12 mouse cellular contexts compared by ENCODE assay signal in the genomic region with DNA sequence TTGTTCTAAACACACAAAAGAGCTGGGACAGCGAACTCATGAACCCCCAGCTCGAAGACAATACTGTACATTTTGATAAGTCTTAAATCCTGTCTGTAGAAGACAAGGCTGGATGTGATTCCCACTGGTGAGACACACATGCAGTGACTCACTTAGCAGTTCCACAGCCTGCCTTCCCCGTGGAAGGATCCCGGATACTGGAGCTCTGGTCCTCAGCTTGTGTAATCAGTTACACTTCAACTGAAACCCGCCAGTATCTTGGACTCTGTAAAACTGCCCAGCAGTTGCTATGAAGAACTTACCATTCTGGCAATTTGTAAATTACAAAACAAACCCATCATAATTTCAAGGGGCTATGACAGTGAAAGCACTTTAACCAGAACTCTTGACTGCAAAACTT. TPM values are rescaled to one million over a fixed set of nuclear protein-coding genes. Genes with fewer than 3 reads are reported as not detected.
A peak's percentile ranks its signal among the peaks of the same experiment; 100 is the strongest.
DNase-seq lines count a peak whose midpoint lies in the region; ATAC-seq and TF ChIP-seq lines count a peak whose summit lies in the region.
"Had no signal": no experiment of that assay in that cellular context is flagged by ENCODE, and none has a peak within 500 bp of the region (broad histone marks: within the 10 kb centered on the region; RNA-seq: fewer than 3 reads in every experiment).

No protein-coding gene starts in this region.

- peaks cover 24% of the 10 kb centered on the region for H3K4me1 ChIP-seq in midbrain, embryonic 13.5 days (replicated peaks)
- peaks cover 7% of the 10 kb centered on the region; the same call in 1 of the 2 replicates for H3K4me1 ChIP-seq in midbrain, embryonic 16.5 days (ENCODE audit: control insufficient read depth, insufficient read depth, low read length)
- H3K4me1 ChIP-seq in hindbrain, postnatal 0 days (ENCODE audit: insufficient read depth, low read length), result no peaks in the 10 kb centered on the region; the same call in 1 of the 2 replicates
- peaks cover 20% of the 10 kb centered on the region for H3K4me1 ChIP-seq in stomach, embryonic 14.5 days (ENCODE audit: control insufficient read depth, insufficient read depth, low read length)
- peaks cover 7% of the 10 kb centered on the region for H3K4me1 ChIP-seq in heart, embryonic 12.5 days (replicated peaks)

- peak; percentile 11 to 41 for DNase-seq in adrenal gland, adult (ENCODE audit: inconsistent age in 2 of 2, low spot score in 1 of 2)
- DNase-seq in adrenal gland, adult 8-10 months, result no peak
- no peak for DNase-seq in hindbrain, postnatal 0 days (ENCODE audit: low spot score)
- DNase-seq in gastrocnemius, postnatal 4 days (ENCODE audit: low spot score in 2 of 2), result no peak
- DNase-seq: adrenal gland, postnatal 14 days; cerebellum, adult 8-10 months; lung, adult 2 months; thymus, adult 18-20 months had no signal

- peaks cover 65% of the 10 kb centered on the region for H3K27me3 ChIP-seq in midbrain, embryonic 13.5 days
- H3K27me3 ChIP-seq in midbrain, embryonic 16.5 days (ENCODE audit: control insufficient read depth, insufficient read depth, low read depth, low read length), result peaks cover 28% of the 10 kb centered on the region
- peaks cover 13% of the 10 kb centered on the region; the same call in 1 of the 2 replicates for H3K27me3 ChIP-seq in hindbrain, postnatal 0 days (ENCODE audit: insufficient read depth, low read length)
- no peaks in the 10 kb centered on the region for H3K27me3 ChIP-seq in stomach, embryonic 14.5 days (ENCODE audit: control insufficient read depth, insufficient read depth, low read length)
- H3K27me3 ChIP-seq in heart, embryonic 12.5 days (replicated peaks), result peaks cover 41% of the 10 kb centered on the region

- H3K4me2 ChIP-seq in midbrain, embryonic 13.5 days (replicated peaks), result peak overlapping the region; percentile 32; the same call in 1 of the 2 replicates
- no peak overlapping the region for H3K4me2 ChIP-seq in midbrain, embryonic 16.5 days (ENCODE audit: low read length)
- H3K4me2 ChIP-seq in hindbrain, postnatal 0 days (ENCODE audit: low read depth, low read length), result 0 out of 2 replicates have a peak overlapping the region, but pooled peaks have one; percentile 10
- H3K4me2 ChIP-seq in stomach, embryonic 14.5 days (replicated peaks; ENCODE audit: low read depth, low read length), result 0 out of 2 replicates have a peak overlapping the region, but pooled peaks have one; percentile 3
- H3K4me2 ChIP-seq in heart, embryonic 12.5 days, result no peak overlapping the region

- 38% methylated on average over 5 of the region's 5 CpGs for WGBS in midbrain, embryonic 13.5 days
- WGBS in midbrain, embryonic 16.5 days, result 40% methylated on average over 5 of the region's 5 CpGs
- WGBS in hindbrain, postnatal 0 days, result 41% methylated on average over 5 of the region's 5 CpGs
- WGBS in stomach, embryonic 14.5 days, result 34% methylated on average over 5 of the region's 5 CpGs
- WGBS in heart, embryonic 12.5 days, result 57% methylated on average over 5 of the region's 5 CpGs

- H3K9me3 ChIP-seq in midbrain, embryonic 13.5 days, result no peaks in the 10 kb centered on the region
- no peaks in the 10 kb centered on the region for H3K9me3 ChIP-seq in midbrain, embryonic 16.5 days (replicated peaks; ENCODE audit: control insufficient read depth, low read length, poor library complexity, severe bottlenecking)
- H3K9me3 ChIP-seq in hindbrain, postnatal 0 days (ENCODE audit: low read length), result no peaks in the 10 kb centered on the region
- no peaks in the 10 kb centered on the region for H3K9me3 ChIP-seq in stomach, embryonic 14.5 days (ENCODE audit: control insufficient read depth, low read depth, low read length)
- no peaks in the 10 kb centered on the region for H3K9me3 ChIP-seq in heart, embryonic 12.5 days (replicated peaks)

- no peaks in the 10 kb centered on the region for H3K36me3 ChIP-seq in midbrain, embryonic 13.5 days
- no peaks in the 10 kb centered on the region for H3K36me3 ChIP-seq in midbrain, embryonic 16.5 days (ENCODE audit: control insufficient read depth, insufficient read depth, low read length)
- no peaks in the 10 kb centered on the region for H3K36me3 ChIP-seq in hindbrain, postnatal 0 days (ENCODE audit: insufficient read depth, low read length)
- H3K36me3 ChIP-seq in stomach, embryonic 14.5 days (ENCODE audit: control insufficient read depth, insufficient read depth, low read length), result no peaks in the 10 kb centered on the region
- H3K36me3 ChIP-seq in heart, embryonic 12.5 days, result no peaks in the 10 kb centered on the region

- no peak overlapping the region for H3K4me3 ChIP-seq in midbrain, embryonic 13.5 days (replicated peaks)
- no peak overlapping the region for H3K4me3 ChIP-seq in midbrain, embryonic 16.5 days (ENCODE audit: low read depth, low read length)
- H3K4me3 ChIP-seq in hindbrain, postnatal 0 days (ENCODE audit: low read length), result no peak overlapping the region
- no peak overlapping the region for H3K4me3 ChIP-seq in stomach, embryonic 14.5 days (ENCODE audit: low read depth, low read length)
- no peak overlapping the region for H3K4me3 ChIP-seq in heart, embryonic 12.5 days

- TF ChIP-seq CTCF in hindbrain, postnatal 0 days (IDR thresholded peaks at IDR 0.05; ENCODE audit: low read depth), result no peak

- H3K27ac ChIP-seq in midbrain, embryonic 13.5 days, result no peak overlapping the region
- no peak overlapping the region for H3K27ac ChIP-seq in midbrain, embryonic 16.5 days (ENCODE audit: low read length)
- no peak overlapping the region for H3K27ac ChIP-seq in hindbrain, postnatal 0 days
- peak overlapping the region; percentile 84; the same call in 1 of the 2 replicates for H3K27ac ChIP-seq in stomach, embryonic 14.5 days (ENCODE audit: low read length)
- no peak overlapping the region for H3K27ac ChIP-seq in heart, embryonic 12.5 days (ENCODE audit: poor library complexity, severe bottlenecking)

- no peak overlapping the region for H3K9ac ChIP-seq in midbrain, embryonic 13.5 days (replicated peaks)
- no peak overlapping the region for H3K9ac ChIP-seq in midbrain, embryonic 16.5 days (ENCODE audit: low read depth, low read length)
- H3K9ac ChIP-seq in hindbrain, postnatal 0 days (replicated peaks; ENCODE audit: low read length), result no peak overlapping the region
- 0 out of 2 replicates have a peak overlapping the region, but pooled peaks have one; percentile 10 for H3K9ac ChIP-seq in stomach, embryonic 14.5 days (replicated peaks; ENCODE audit: low read depth, low read length)
- no peak overlapping the region for H3K9ac ChIP-seq in heart, embryonic 12.5 days

- no peak for ATAC-seq in midbrain, embryonic 13.5 days
- no peak for ATAC-seq in midbrain, embryonic 16.5 days
- ATAC-seq in hindbrain, postnatal 0 days, result no peak
- no peak for ATAC-seq in stomach, embryonic 14.5 days (ENCODE audit: insufficient number of reproducible peaks, insufficient read depth, low FRiP score, low read depth)
- no peak for ATAC-seq in heart, embryonic 12.5 days (ENCODE audit: insufficient number of reproducible peaks, low FRiP score)

RNA-seq across cellular contexts. Expression of gene Bnc2, which starts 5.4 kb away (rescaled TPM):
- 10 to 100 TPM; 11.9 to 18.9 (median 15.8) TPM for total RNA-seq in adrenal gland, adult 8-10 months (2022)
- 18.7 and 19.4 TPM in 2 replicates for polyA plus RNA-seq in midbrain, embryonic 13.5 days (2015; fragmentation: Nextera tagmentation; extraction: Ambion mirVana)
- polyA plus RNA-seq in midbrain, embryonic 16.5 days (2015; fragmentation: Nextera tagmentation; extraction: Ambion mirVana), result 19.0 and 20.1 TPM in 2 replicates
- total RNA-seq in hindbrain, postnatal 0 days (2014; rRNA removed), result 15.5 and 19.4 TPM in 2 replicates
- 6.3 and 6.4 TPM in 2 replicates for polyA plus RNA-seq in hindbrain, postnatal 0 days (2015; fragmentation: Nextera tagmentation; extraction: Ambion mirVana)
- polyA plus RNA-seq in stomach, embryonic 14.5 days (2014; fragmentation: Nextera tagmentation; extraction: Ambion mirVana), result 28.3 and 35.7 TPM in 2 replicates
- polyA plus RNA-seq in heart, embryonic 12.5 days (2016; fragmentation: Nextera tagmentation; extraction: Ambion mirVana), result 1.6 and 1.7 TPM in 2 replicates
- total RNA-seq in gastrocnemius, postnatal 4 days (2021), result 10 to 100 TPM; 15.5 to 17.2 TPM

Comparison
In these comparisons a context has a peak if more than half of its experiments do, and no peak if none do; other contexts are left out.
1. DNase-seq: peak in adrenal gland, adult (2 of 2); none in adrenal gland, adult 8-10 months (single experiment), hindbrain, postnatal 0 days (single experiment) and gastrocnemius, postnatal 4 days (0 of 2).
2. H3K4me2 ChIP-seq: peak in midbrain, embryonic 13.5 days (single experiment), hindbrain, postnatal 0 days (single experiment) and stomach, embryonic 14.5 days (single experiment); none in midbrain, embryonic 16.5 days (single experiment) and heart, embryonic 12.5 days (single experiment).